In the genomic region with DNA sequence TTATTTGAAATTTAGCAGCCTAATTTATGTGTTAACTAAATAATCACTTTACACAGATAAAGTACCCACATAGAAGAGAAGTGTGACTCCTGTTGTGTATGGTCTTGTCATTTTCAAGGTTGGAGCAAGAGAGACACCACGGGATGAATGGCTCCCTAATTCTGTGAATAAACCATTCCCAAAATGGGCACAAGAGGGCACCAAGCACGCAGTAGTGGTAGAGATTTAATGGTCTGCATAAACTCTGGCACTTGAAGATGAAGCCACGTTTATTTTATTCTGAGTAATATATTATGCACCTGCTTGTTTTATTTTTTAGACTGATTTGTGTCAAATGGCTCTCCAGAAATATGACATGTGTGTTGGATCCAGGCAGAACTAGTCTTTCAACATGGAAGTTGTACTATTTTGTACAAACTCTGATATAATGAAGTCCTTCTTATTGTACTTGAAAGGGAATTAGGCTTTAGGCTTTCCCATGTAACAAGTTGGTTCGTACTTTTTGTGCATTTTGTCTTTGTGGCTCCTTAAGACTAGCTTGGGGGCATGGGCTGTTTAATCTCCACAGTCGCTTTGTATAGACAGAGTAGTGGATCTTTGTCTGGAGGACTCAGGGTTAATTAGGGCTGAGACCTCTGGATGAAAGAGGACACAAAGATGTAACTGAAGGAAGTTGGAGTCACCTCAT, we compare ENCODE assay signal across 9 mouse cellular contexts.
DNase-seq lines count a peak whose midpoint lies in the region; ATAC-seq and TF ChIP-seq lines count a peak whose summit lies in the region.
"Had no signal": no experiment of that assay in that cellular context is flagged by ENCODE, and none has a peak within 500 bp of the region (broad histone marks: within the 10 kb centered on the region; RNA-seq: fewer than 3 reads in every experiment).

No protein-coding gene starts in this region.

- ATAC-seq in intestine, embryonic 14.5 days (replicated peaks; ENCODE audit: low FRiP score, low TSS enrichment, low read depth), result peak; percentile 40; the same call in 1 of the 2 replicates
- ATAC-seq in intestine, embryonic 15.5 days, result no peak
- ATAC-seq in midbrain, embryonic 16.5 days, result peak; percentile 38; the same call in 1 of the 2 replicates
- no peak for ATAC-seq in inflammation-experienced regulatory T-cells, adult 6 months

- no peak overlapping the region for H3K4me3 ChIP-seq in intestine, embryonic 14.5 days (ENCODE audit: low read depth, low read length)
- H3K4me3 ChIP-seq in intestine, embryonic 15.5 days (replicated peaks), result no peak overlapping the region
- no peak overlapping the region for H3K4me3 ChIP-seq in hindbrain, embryonic 10.5 days
- H3K4me3 ChIP-seq in left cerebral cortex, adult 2 months, result no peak overlapping the region
- H3K4me3 ChIP-seq in midbrain, embryonic 16.5 days (ENCODE audit: low read depth, low read length), result no peak overlapping the region
- H3K4me3 ChIP-seq: embryonic facial prominence, embryonic 13.5 days had no signal

- TF ChIP-seq CTCF in left cerebral cortex, adult 2 months (IDR thresholded peaks at IDR 0.05), result peak; percentile 81

- WGBS in intestine, embryonic 14.5 days, result 22% methylated on average over 5 of the region's 5 CpGs
- 29% methylated on average over 5 of the region's 5 CpGs for WGBS in intestine, embryonic 15.5 days
- 20% methylated on average over 5 of the region's 5 CpGs for WGBS in hindbrain, embryonic 10.5 days
- WGBS in midbrain, embryonic 16.5 days, result 8% methylated on average over 5 of the region's 5 CpGs

- peaks cover 9% of the 10 kb centered on the region; the same call in 1 of the 2 replicates for H3K27me3 ChIP-seq in intestine, embryonic 14.5 days (replicated peaks; ENCODE audit: control insufficient read depth, insufficient read depth, low read length)
- 0 out of 2 replicates have a peak, but pooled peaks cover 3% of the 10 kb centered on the region for H3K27me3 ChIP-seq in intestine, embryonic 15.5 days (replicated peaks)
- H3K27me3 ChIP-seq in hindbrain, embryonic 10.5 days (ENCODE audit: insufficient read depth, poor library complexity, severe bottlenecking), result peaks cover 38% of the 10 kb centered on the region
- peaks cover 41% of the 10 kb centered on the region for H3K27me3 ChIP-seq in midbrain, embryonic 16.5 days (ENCODE audit: control insufficient read depth, insufficient read depth, low read depth, low read length)

- no peak overlapping the region for H3K9ac ChIP-seq in intestine, embryonic 14.5 days (ENCODE audit: low read length)
- H3K9ac ChIP-seq in intestine, embryonic 15.5 days, result no peak overlapping the region
- H3K9ac ChIP-seq in midbrain, embryonic 16.5 days (ENCODE audit: low read depth, low read length), result no peak overlapping the region
- H3K9ac ChIP-seq: embryonic facial prominence, embryonic 13.5 days had no signal

- DNase-seq in intestine, embryonic 14.5 days (ENCODE audit: low spot score), result peak; percentile 71
- peak; percentile 27 for DNase-seq in MN1 (ENCODE audit: low spot score)
- DNase-seq in cerebellum, postnatal 36 days, result peak; percentile 33 to 56
- DNase-seq in hindbrain, embryonic 10.5 days (ENCODE audit: low spot score), result peak; percentile 41
- peak; percentile 64 to 75 for DNase-seq in left cerebral cortex, adult 2 months (ENCODE audit: extremely low spot score in 1 of 2, low spot score in 2 of 2)

- H3K4me1 ChIP-seq in intestine, embryonic 14.5 days (replicated peaks; ENCODE audit: control insufficient read depth, insufficient read depth, low read length), result no peaks in the 10 kb centered on the region
- H3K4me1 ChIP-seq in intestine, embryonic 15.5 days (replicated peaks), result no peaks in the 10 kb centered on the region
- peaks cover 33% of the 10 kb centered on the region for H3K4me1 ChIP-seq in hindbrain, embryonic 10.5 days (replicated peaks)
- H3K4me1 ChIP-seq in midbrain, embryonic 16.5 days (ENCODE audit: control insufficient read depth, insufficient read depth, low read length), result peaks cover 12% of the 10 kb centered on the region

- H3K9me3 ChIP-seq in intestine, embryonic 14.5 days (ENCODE audit: control insufficient read depth, low read length), result no peaks in the 10 kb centered on the region
- H3K9me3 ChIP-seq in intestine, embryonic 15.5 days, result no peaks in the 10 kb centered on the region
- no peaks in the 10 kb centered on the region for H3K9me3 ChIP-seq in hindbrain, embryonic 10.5 days
- H3K9me3 ChIP-seq in midbrain, embryonic 16.5 days (replicated peaks; ENCODE audit: control insufficient read depth, low read length, poor library complexity, severe bottlenecking), result no peaks in the 10 kb centered on the region
- H3K9me3 ChIP-seq: embryonic facial prominence, embryonic 13.5 days had no signal

- intact Hi-C loops in left cerebral cortex, adult 2 months (cut with DNase I), result loop anchor here (1.0 to 2.0 kb wide), 3 partner anchors 1321 to 1508 kb away; no protein-coding TSS in a partner anchor

- H3K4me2 ChIP-seq in intestine, embryonic 14.5 days (ENCODE audit: low read length), result no peak overlapping the region
- no peak overlapping the region for H3K4me2 ChIP-seq in intestine, embryonic 15.5 days (replicated peaks)
- H3K4me2 ChIP-seq in midbrain, embryonic 16.5 days (ENCODE audit: low read length), result no peak overlapping the region
- H3K4me2 ChIP-seq: embryonic facial prominence, embryonic 13.5 days had no signal

- H3K27ac ChIP-seq in intestine, embryonic 14.5 days (ENCODE audit: low read depth), result no peak overlapping the region
- H3K27ac ChIP-seq in intestine, embryonic 15.5 days, result no peak overlapping the region
- no peak overlapping the region for H3K27ac ChIP-seq in hindbrain, embryonic 10.5 days
- no peak overlapping the region for H3K27ac ChIP-seq in left cerebral cortex, adult 2 months
- no peak overlapping the region for H3K27ac ChIP-seq in midbrain, embryonic 16.5 days (ENCODE audit: low read length)
- H3K27ac ChIP-seq: embryonic facial prominence, embryonic 13.5 days had no signal

- no peaks in the 10 kb centered on the region for H3K36me3 ChIP-seq in intestine, embryonic 14.5 days (ENCODE audit: control insufficient read depth, insufficient read depth, low read length)
- no peaks in the 10 kb centered on the region for H3K36me3 ChIP-seq in intestine, embryonic 15.5 days
- no peaks in the 10 kb centered on the region for H3K36me3 ChIP-seq in hindbrain, embryonic 10.5 days
- H3K36me3 ChIP-seq in midbrain, embryonic 16.5 days (ENCODE audit: control insufficient read depth, insufficient read depth, low read length), result no peaks in the 10 kb centered on the region
- H3K36me3 ChIP-seq: embryonic facial prominence, embryonic 13.5 days had no signal

Comparison
In these comparisons a context has a peak if more than half of its experiments do, and no peak if none do; other contexts are left out.
1. ATAC-seq: peak in intestine, embryonic 14.5 days (single experiment) and midbrain, embryonic 16.5 days (single experiment); none in intestine, embryonic 15.5 days (single experiment) and inflammation-experienced regulatory T-cells, adult 6 months (single experiment).
2. Peak in every context shown above with its lines, with median percentiles within 50 percentile points of each other: DNase-seq.